Mouse (Mus musculus): ENCODE results near the gene Plekhj1.
"Not testable (repeated sequence)": the region's sequence is repeated elsewhere in the genome, so short reads cannot be mapped to it uniquely, and the experiment has no call there.

The Plekhj1 gene

GRCm38 (mm10) chr10:80826151-80827062, 28.0 kb upstream of the Plekhj1 start, which contains the start of gene Oaz1:
Gene Oaz1, plus strand, starts transcription at chr10:80826656.
- DNase-seq (ENCODE audit: low read depth) = peak; percentile 100

- peak; percentile 40 for DNase-seq (ENCODE audit: low read depth)
Measured at GRCm38 (mm10) chr10:80824827-80825226, 26.4 kb upstream of the Plekhj1 start.

- peak; percentile 79 for DNase-seq (ENCODE audit: low read depth)
Measured at GRCm38 (mm10) chr10:80823847-80824643, 25.6 kb upstream of the Plekhj1 start.

- DNase-seq (ENCODE audit: low read depth) = no peak
Measured at GRCm38 (mm10) chr10:80823316-80823715, 24.9 kb upstream of the Plekhj1 start.

- DNase-seq (ENCODE audit: low read depth) = no peak
Measured at GRCm38 (mm10) chr10:80822528-80822927, 24.1 kb upstream of the Plekhj1 start.

GRCm38 (mm10) chr10:80821991-80822390, 23.6 kb upstream of the Plekhj1 start:
- peak; percentile 65 for DNase-seq (ENCODE audit: low read depth)

- DNase-seq (ENCODE audit: low read depth) = no peak
Measured at GRCm38 (mm10) chr10:80819406-80819805, 21.0 kb upstream of the Plekhj1 start.

- DNase-seq (ENCODE audit: low read depth) = no peak
Measured at GRCm38 (mm10) chr10:80818599-80819281, 20.3 kb upstream of the Plekhj1 start.

GRCm38 (mm10) chr10:80817955-80818354, 19.5 kb upstream of the Plekhj1 start:
- DNase-seq (ENCODE audit: low read depth) = peak; percentile 74

GRCm38 (mm10) chr10:80817164-80817563, 18.7 kb upstream of the Plekhj1 start:
- DNase-seq (ENCODE audit: low read depth) = no peak

- DNase-seq (ENCODE audit: low read depth) = not testable (repeated sequence)
Measured at GRCm38 (mm10) chr10:80816303-80816702, 17.9 kb upstream of the Plekhj1 start.

- DNase-seq (ENCODE audit: low read depth) = no peak
Measured at GRCm38 (mm10) chr10:80814800-80815199, 16.4 kb upstream of the Plekhj1 start.

GRCm38 (mm10) chr10:80813366-80813765, 14.9 kb upstream of the Plekhj1 start, which contains the start of gene Jsrp1:
Gene Jsrp1, minus strand, starts transcription at chr10:80813498.
- no peak for DNase-seq (ENCODE audit: low read depth)

GRCm38 (mm10) chr10:80812391-80813041, 14.1 kb upstream of the Plekhj1 start:
- DNase-seq (ENCODE audit: low read depth) = no peak

- no peak for DNase-seq (ENCODE audit: low read depth)
Measured at GRCm38 (mm10) chr10:80810084-80810483, 11.7 kb upstream of the Plekhj1 start.

GRCm38 (mm10) chr10:80808985-80809632, 10.7 kb upstream of the Plekhj1 start:
- no peak for DNase-seq (ENCODE audit: low read depth)

- DNase-seq (ENCODE audit: low read depth) = no peak
Measured at GRCm38 (mm10) chr10:80808099-80808984, 9.9 kb upstream of the Plekhj1 start.

- DNase-seq (ENCODE audit: low read depth) = no peak
Measured at GRCm38 (mm10) chr10:80807057-80807627, 8.7 kb upstream of the Plekhj1 start.

GRCm38 (mm10) chr10:80806341-80807056, 8.1 kb upstream of the Plekhj1 start:
- no peak for DNase-seq (ENCODE audit: low read depth)
